Mouse (Mus musculus): Measurements from ENCODE around the gene Coro6.

Coro6 gene

DNA sequence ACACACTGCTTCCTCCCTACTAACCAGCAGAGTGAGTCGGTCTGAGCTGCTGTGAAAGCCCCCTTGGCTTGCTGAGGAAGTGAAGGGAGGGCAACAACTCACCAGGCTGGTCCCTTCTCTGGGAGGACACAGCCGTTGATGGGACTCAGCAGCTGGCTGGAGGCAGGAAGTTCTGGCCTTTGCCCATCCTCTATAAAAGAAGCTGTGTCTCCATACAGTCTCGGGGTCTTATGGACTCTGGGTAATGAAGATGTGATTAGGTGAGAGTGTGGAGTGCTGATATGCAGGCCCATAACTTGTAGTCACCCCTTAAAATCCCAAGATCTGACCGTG, 32.1 kb downstream of the Coro6 start:
- no peak for DNase-seq (ENCODE audit: low read depth)

GRCm38 (mm10) chr11:77494782-77495181, 32.6 kb downstream of the Coro6 start:
- no peak for DNase-seq (ENCODE audit: low read depth)

- no peak for DNase-seq (ENCODE audit: low read depth)
These were observed 33.3 kb downstream of the Coro6 start for GRCm38 (mm10) chr11:77495507-77495906.

- DNase-seq (ENCODE audit: low read depth): no peak
These were observed 35.1 kb downstream of the Coro6 start for GRCm38 (mm10) chr11:77497341-77497756.

DNA sequence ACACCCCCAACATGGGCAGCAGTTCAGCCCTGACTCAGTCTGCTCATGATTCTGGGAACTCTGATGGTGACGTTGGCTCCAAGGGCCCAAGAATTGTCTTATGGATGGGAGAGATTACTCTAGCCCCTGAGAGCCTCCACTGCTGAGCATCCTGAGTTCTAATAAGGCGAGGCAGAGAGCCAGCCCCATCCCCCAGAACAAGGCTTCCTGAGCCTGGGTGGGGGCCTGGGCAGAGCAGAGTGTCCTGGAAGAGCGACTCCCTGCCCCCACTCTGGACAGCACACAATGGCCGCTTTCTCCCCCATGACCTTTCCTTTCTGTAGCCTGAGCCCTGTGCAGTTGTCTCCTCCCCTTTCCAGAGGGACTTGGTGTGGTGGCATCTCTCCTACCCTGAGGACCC, 35.6 kb downstream of the Coro6 start:
- no peak for DNase-seq (ENCODE audit: low read depth)

DNA sequence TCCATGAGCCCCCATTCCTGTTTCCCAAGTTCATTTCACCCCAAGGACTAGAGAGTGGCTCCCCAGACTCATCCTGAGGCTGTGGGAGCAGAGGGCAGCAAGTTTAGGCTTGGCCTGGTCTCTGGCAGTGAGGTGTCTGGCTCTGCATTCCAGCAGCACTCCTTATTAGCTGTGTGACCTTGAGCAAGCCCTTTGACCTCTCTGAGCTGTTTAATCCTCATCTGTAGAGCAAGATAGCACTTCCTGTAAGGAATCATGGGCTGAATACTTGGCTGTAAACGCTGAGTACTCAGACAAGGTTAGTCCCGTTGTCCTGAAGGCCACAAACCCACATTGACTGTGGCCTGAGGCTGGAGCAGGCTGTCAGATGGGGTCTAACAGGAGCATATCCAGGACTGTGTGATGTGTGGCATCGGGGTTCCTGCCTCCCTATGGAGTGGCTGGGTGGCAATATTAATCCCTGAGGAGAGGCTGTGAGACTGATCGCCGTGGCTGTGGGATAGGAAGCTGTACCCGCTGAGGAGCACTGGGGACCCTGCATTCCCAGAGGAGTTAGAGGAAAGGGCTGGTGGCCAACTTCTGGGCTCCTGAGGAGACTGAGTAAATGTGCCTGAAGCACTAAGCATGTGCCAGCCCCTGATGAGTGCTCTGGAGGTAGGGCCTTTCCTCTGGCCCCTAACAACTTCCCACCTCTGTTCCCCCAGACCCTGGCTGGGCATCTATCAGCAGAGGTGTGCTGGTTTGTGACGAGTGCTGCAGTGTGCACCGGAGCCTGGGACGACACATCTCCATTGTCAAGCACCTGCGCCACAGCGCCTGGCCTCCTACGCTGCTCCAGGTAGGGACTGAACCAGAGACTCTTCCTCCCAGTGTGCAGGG, 36.3 kb downstream of the Coro6 start:
- DNase-seq (ENCODE audit: low read depth): no peak

- DNase-seq (ENCODE audit: low read depth): no peak
These were observed 37.1 kb downstream of the Coro6 start for GRCm38 (mm10) chr11:77499354-77499753.

DNA sequence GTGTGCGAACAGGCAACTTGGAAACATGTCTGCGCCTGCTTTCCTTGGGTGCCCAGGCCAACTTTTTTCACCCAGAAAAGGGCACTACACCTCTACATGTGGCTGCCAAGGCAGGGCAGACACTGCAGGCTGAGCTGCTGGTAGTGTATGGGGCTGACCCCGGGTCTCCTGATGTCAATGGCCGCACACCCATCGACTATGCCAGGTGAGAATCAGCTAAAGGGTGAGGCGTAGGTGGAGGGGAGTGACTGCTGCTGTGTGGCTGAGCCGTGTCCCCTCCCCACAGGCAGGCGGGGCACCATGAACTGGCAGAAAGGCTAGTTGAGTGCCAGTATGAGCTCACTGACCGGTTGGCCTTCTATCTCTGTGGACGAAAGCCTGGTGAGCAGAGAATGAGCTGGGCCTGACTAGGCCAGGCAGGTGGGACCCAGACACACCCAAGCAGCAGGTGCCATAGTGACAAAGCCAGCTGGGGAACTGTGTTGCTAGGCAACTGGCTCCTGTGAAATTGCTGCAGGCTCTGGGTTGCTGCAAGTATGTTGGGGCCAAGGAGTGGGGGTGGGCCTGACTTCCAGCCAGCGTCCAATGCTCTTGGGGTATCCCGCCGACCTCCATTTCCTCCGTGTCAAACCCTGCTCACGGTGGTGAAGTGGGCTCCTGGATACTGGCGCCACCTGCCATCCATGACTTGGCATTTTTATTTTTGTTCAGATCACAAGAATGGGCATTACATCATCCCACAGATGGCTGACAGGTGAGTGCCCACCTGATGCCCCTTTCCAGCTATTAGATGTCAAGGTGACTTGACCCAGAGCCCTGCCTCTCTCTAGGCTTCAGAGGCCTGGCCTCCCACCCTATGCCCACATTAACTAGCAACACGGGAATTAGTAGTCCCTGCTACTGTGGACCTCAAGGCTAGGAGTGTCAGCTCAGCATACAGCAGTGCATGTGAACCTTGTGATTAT, 38.4 kb downstream of the Coro6 start:
- no peak for DNase-seq (ENCODE audit: low read depth)

- DNase-seq (ENCODE audit: low read depth): no peak
These were observed 39.2 kb downstream of the Coro6 start for GRCm38 (mm10) chr11:77501392-77501791.

DNA sequence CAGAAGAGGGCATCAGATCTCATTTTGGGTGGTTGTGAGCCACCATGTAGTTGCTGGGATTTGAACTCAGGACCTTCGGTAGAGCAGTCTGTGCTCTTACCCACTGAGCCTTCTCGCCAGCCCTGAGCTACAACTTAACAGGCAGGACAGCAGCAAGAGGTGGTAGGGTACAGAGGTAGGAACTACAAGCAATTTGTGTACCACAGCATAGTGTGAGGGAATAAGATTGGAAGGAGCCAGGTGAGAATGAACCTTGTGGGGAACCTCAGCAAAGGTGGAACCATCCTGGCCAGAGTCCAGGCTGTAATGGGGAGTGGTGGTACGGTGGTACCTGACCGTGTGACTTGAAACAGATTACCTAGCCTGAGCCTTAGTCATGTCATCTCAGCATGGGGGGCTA, 39.8 kb downstream of the Coro6 start:
- no peak for DNase-seq (ENCODE audit: low read depth)

DNA sequence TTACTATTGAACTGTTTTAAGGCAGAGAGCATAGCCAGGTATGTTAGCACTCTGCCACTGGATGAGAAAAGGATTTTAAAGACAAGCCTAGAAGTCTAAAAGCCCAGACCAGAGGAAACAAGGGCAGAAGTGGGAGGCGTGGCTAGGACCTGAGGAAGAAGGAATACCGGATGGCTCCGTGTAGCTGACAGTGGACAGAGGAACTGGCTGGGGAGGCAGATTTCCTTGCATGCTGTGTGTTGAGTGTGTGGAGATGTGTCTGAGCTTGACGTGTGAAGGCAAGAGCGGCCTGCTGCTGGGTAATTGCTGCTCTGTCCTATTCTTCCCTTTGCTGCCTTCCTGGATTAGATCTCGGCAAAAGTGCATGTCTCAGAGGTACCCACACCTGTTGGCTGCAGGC, 40.3 kb downstream of the Coro6 start:
- DNase-seq (ENCODE audit: low read depth): no peak

DNA sequence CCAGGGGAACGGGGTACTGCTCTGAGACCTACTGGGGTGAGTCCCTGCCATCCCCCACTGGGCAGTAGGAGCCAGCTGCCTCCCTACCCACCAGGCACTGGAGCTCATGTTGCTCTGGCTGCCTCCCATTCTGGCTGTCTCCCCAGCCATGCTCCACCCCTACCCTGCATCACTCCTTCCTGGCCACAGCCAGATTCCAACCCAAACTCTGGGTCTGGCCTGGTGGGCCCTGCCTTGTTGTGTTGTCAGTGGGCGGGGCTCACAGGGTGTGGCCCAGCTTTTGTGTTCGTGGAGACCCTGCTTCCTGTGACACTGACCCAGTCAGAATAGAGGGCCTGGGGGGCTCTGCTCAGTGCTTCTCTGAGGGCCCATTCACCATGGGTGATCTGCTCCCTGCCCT, 41.3 kb downstream of the Coro6 start:
- no peak for DNase-seq (ENCODE audit: low read depth)

- DNase-seq (ENCODE audit: low read depth): no peak
These were observed 42.2 kb downstream of the Coro6 start for GRCm38 (mm10) chr11:77504377-77504776.

GRCm38 (mm10) chr11:77505291-77505980, 43.2 kb downstream of the Coro6 start:
- no peak for DNase-seq (ENCODE audit: low read depth)

GRCm38 (mm10) chr11:77506273-77506672, 44.1 kb downstream of the Coro6 start:
- no peak for DNase-seq (ENCODE audit: low read depth)

GRCm38 (mm10) chr11:77506941-77507340, 44.7 kb downstream of the Coro6 start:
- no peak for DNase-seq (ENCODE audit: low read depth)

- no peak for DNase-seq (ENCODE audit: low read depth)
These were observed 45.2 kb downstream of the Coro6 start for GRCm38 (mm10) chr11:77507426-77507825.

- DNase-seq (ENCODE audit: low read depth): no peak
These were observed 46.1 kb downstream of the Coro6 start for GRCm38 (mm10) chr11:77508068-77509021.

GRCm38 (mm10) chr11:77511336-77511735, 49.1 kb downstream of the Coro6 start:
- DNase-seq (ENCODE audit: low read depth): no peak

DNA sequence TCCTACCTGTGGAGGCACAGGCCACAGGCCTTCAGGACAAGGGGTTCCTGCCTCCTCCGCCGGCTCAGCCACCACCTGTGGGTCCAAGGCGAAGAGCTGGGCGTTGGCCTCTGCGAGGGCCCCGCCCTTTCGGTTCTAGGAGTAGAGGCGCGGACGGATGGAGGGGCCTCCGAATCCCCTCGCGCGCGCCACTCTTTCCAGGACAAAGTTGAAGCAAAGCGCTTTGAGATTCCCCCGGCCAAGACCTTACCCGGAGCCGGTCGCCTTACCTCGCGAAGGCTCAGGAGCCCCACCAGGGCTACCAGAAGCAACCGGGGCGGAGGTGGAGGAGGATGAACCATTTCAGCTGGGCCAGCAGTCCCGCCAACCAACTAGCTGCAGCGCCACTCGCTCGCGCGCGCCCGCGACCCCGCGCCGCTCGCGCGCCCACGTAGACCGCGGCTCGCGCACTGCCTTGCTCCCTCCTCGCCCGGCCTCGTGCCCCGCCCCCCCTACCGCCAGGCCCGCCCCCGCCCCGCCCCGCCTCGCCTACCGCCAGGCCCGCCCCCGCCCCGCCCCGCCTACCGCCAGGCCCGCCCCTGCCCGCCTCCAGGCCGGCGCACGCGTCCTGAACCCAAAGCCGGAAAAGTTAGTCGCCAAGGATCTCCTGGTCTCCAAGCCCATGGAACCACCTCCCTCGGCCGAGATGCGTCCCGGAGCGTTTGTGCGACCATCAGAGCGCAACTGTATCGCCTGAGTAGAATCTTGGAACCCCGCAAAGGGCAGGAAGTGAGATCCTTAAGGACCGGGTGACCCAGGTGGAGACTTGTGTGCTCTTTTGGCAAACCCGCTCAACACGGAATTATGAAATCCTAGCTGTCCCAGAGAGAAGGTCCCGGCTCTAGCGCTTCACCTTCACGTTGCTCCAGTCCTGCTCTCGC, 50.9 kb downstream of the Coro6 start:
- no peak for DNase-seq (ENCODE audit: low read depth)
